Mouse (Mus musculus): ENCODE results near the gene Akap7. TPM values are rescaled to one million over a fixed set of nuclear protein-coding genes. Genes with fewer than 3 reads are reported as not detected.

The Akap7 gene
- total and polyA plus RNA-seq, 2 experiments from 2014 or later, result 32.4 to 47.6 TPM

- ATAC-seq (ENCODE audit: insufficient read depth, low read depth), result no peak
These were observed 146.0 kb downstream of the Akap7 start for GRCm38 (mm10) chr10:25161701-25162100.

GRCm38 (mm10) chr10:25158651-25159050, 149.0 kb downstream of the Akap7 start:
- H3K27me3 ChIP-seq (ENCODE audit: control insufficient read depth, insufficient read depth, low read length), result no peaks in the 10 kb centered on the region
- H3K4me2 ChIP-seq (ENCODE audit: low read depth, low read length), result no peak overlapping the region
- DNase-seq (ENCODE audit: low spot score), result no peak
- WGBS, result 75% methylated on average over 5 of the region's 5 CpGs
- no peak overlapping the region for H3K9ac ChIP-seq (replicated peaks; ENCODE audit: low read depth, low read length)
- H3K27ac ChIP-seq (ENCODE audit: low read depth), result no peak overlapping the region
- H3K4me1 ChIP-seq (ENCODE audit: control insufficient read depth, insufficient read depth), result no peaks in the 10 kb centered on the region
- ATAC-seq (ENCODE audit: insufficient read depth, low read depth), result no peak
- TF ChIP-seq CTCF (IDR thresholded peaks at IDR 0.05; ENCODE audit: low read depth) (no peak), EP300 (IDR thresholded peaks at IDR 0.05; ENCODE audit: low read depth) (no peak)
- no peaks in the 10 kb centered on the region for H3K36me3 ChIP-seq (replicated peaks; ENCODE audit: control insufficient read depth, insufficient read depth, low read length)
- H3K4me3 ChIP-seq (ENCODE audit: low read depth, low read length), result no peak overlapping the region
- no peaks in the 10 kb centered on the region for H3K9me3 ChIP-seq (replicated peaks; ENCODE audit: control insufficient read depth, low read length)

More at GRCm38 (mm10) chr10:25161701-25162100, 146.0 kb downstream of the Akap7 start:
- H3K4me3 ChIP-seq (ENCODE audit: low read depth, low read length), result no peak overlapping the region
- no peaks in the 10 kb centered on the region for H3K36me3 ChIP-seq (replicated peaks; ENCODE audit: control insufficient read depth, insufficient read depth, low read length)
- no peaks in the 10 kb centered on the region for H3K4me1 ChIP-seq (ENCODE audit: control insufficient read depth, insufficient read depth)
- H3K9me3 ChIP-seq (replicated peaks; ENCODE audit: control insufficient read depth, low read length), result no peaks in the 10 kb centered on the region
- TF ChIP-seq CTCF (IDR thresholded peaks at IDR 0.05; ENCODE audit: low read depth) (no peak), EP300 (IDR thresholded peaks at IDR 0.05; ENCODE audit: low read depth) (no peak)
- no peak for DNase-seq (ENCODE audit: low spot score)
- H3K4me2 ChIP-seq (ENCODE audit: low read depth, low read length), result no peak overlapping the region
- no peak overlapping the region for H3K27ac ChIP-seq (ENCODE audit: low read depth)
- no peak overlapping the region for H3K9ac ChIP-seq (replicated peaks; ENCODE audit: low read depth, low read length)
- H3K27me3 ChIP-seq (ENCODE audit: control insufficient read depth, insufficient read depth, low read length), result no peaks in the 10 kb centered on the region
- WGBS, result 38% methylated on average over 2 of the region's 2 CpGs

DNA sequence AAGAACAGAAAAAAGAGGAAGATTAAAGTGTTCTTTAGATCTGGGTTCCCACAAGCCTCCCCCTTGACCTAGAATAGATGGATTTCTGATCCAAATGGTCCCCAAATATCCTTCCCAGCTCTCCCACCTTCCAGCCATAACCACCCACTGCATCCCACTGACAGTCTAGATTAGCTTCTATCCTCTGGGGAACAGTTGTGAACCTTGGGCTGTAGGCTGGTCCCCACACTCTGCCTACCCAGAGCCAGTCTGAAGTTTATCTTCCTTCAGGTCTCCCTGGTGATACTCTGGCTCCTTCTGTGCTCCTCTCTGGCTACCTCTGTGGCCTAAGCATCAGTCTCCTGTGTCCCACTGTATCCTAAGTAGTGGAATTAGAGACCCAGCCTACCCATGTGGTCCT, 150.3 kb downstream of the Akap7 start:
- Histone ChIP-seq H3K4me3 (ENCODE audit: low read depth, low read length) (no peak overlapping the region), H3K4me1 (ENCODE audit: control insufficient read depth, insufficient read depth) (no peaks in the 10 kb centered on the region), H3K4me2 (ENCODE audit: low read depth, low read length) (no peak overlapping the region), H3K27me3 (ENCODE audit: control insufficient read depth, insufficient read depth, low read length) (no peaks in the 10 kb centered on the region), H3K27ac (ENCODE audit: low read depth) (no peak overlapping the region), H3K36me3 (replicated peaks; ENCODE audit: control insufficient read depth, insufficient read depth, low read length) (no peaks in the 10 kb centered on the region), H3K9ac (replicated peaks; ENCODE audit: low read depth, low read length) (no peak overlapping the region), H3K9me3 (replicated peaks; ENCODE audit: control insufficient read depth, low read length) (no peaks in the 10 kb centered on the region)
- no peak for ATAC-seq (ENCODE audit: insufficient read depth, low read depth)
- TF ChIP-seq EP300 (IDR thresholded peaks at IDR 0.05; ENCODE audit: low read depth) (no peak), CTCF (IDR thresholded peaks at IDR 0.05; ENCODE audit: low read depth) (no peak)
- no peak for DNase-seq (ENCODE audit: low spot score)

GRCm38 (mm10) chr10:25154225-25154624, 153.4 kb downstream of the Akap7 start:
- Histone ChIP-seq H3K4me3 (ENCODE audit: low read depth, low read length) (no peak overlapping the region), H3K9me3 (replicated peaks; ENCODE audit: control insufficient read depth, low read length) (no peaks in the 10 kb centered on the region), H3K9ac (replicated peaks; ENCODE audit: low read depth, low read length) (no peak overlapping the region), H3K36me3 (replicated peaks; ENCODE audit: control insufficient read depth, insufficient read depth, low read length) (no peaks in the 10 kb centered on the region), H3K4me1 (ENCODE audit: control insufficient read depth, insufficient read depth) (no peaks in the 10 kb centered on the region), H3K4me2 (ENCODE audit: low read depth, low read length) (no peak overlapping the region), H3K27me3 (ENCODE audit: control insufficient read depth, insufficient read depth, low read length) (no peaks in the 10 kb centered on the region), H3K27ac (ENCODE audit: low read depth) (no peak overlapping the region)
- TF ChIP-seq EP300 (IDR thresholded peaks at IDR 0.05; ENCODE audit: low read depth) (no peak), CTCF (IDR thresholded peaks at IDR 0.05; ENCODE audit: low read depth) (no peak)
- 84% methylated on average over 6 of the region's 6 CpGs for WGBS
- DNase-seq (ENCODE audit: low spot score) (no peak), ATAC-seq (ENCODE audit: insufficient read depth, low read depth) (no peak)

DNA sequence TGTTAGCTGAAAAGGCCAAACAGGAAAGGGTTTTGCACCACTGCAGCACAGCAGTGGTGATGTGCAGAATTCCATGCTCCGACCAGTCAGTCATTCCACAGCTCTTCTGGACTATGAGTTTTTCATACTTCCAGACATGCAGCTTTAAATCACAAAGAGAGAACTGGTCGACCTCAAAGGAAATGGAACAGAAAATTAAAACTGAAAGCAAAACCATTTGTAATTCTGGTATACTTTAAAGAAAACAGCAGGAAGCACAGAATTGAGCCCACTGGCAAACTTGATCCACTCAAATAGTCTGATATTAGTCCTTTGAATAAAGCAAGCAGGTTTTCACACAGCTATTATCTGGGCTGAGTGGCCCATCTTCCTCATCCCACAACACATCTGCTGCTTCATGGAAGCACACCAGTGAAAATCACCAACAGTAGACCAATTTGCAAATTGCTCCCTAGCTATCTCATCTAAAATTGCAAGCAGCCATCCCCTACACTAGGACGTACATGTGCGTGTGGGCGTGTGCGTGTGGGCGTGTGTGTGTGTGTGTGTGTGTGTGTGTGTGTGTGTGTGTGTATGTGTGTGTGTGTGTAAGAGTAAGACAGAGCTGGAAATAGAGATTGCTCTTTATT, 156.4 kb downstream of the Akap7 start:
- no peak for TF ChIP-seq EP300 (IDR thresholded peaks at IDR 0.05; ENCODE audit: low read depth)
- no peak for TF ChIP-seq CTCF (IDR thresholded peaks at IDR 0.05; ENCODE audit: low read depth)
- H3K27ac ChIP-seq (ENCODE audit: low read depth), result no peak overlapping the region
- no peak overlapping the region for H3K4me3 ChIP-seq (ENCODE audit: low read depth, low read length)
- no peak for ATAC-seq (ENCODE audit: insufficient read depth, low read depth)
- DNase-seq (ENCODE audit: low spot score), result no peak
- H3K4me1 ChIP-seq (ENCODE audit: control insufficient read depth, insufficient read depth), result no peaks in the 10 kb centered on the region
- WGBS, result 88% methylated on average over 7 of the region's 7 CpGs
- no peak overlapping the region for H3K4me2 ChIP-seq (ENCODE audit: low read depth, low read length)
- H3K9ac ChIP-seq (replicated peaks; ENCODE audit: low read depth, low read length), result no peak overlapping the region
- no peaks in the 10 kb centered on the region for H3K27me3 ChIP-seq (ENCODE audit: control insufficient read depth, insufficient read depth, low read length)
- H3K9me3 ChIP-seq (replicated peaks; ENCODE audit: control insufficient read depth, low read length), result no peaks in the 10 kb centered on the region
- no peaks in the 10 kb centered on the region for H3K36me3 ChIP-seq (replicated peaks; ENCODE audit: control insufficient read depth, insufficient read depth, low read length)

DNA sequence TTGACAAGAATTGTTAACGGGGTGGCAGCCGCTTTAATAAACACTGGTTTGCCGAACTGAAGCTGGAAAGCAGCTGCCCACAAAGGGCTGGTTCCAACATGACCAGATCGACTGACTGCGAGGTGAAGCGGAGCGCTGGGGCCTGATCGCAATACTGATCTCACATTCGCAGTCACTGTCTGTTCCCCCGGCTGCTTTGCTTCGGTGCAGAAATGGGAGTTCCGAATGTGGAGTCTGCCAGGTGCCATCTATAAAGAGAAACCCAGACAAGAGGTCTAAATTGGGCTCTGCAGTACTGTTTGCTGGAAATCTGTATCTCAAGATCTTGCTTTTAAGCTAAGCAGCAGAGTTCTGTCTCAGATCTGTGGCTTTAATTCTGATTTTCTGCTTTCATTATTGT, 161.8 kb downstream of the Akap7 start:
- Histone ChIP-seq H3K27me3 (ENCODE audit: control insufficient read depth, insufficient read depth, low read length) (no peaks in the 10 kb centered on the region), H3K4me1 (ENCODE audit: control insufficient read depth, insufficient read depth) (peaks cover 15% of the 10 kb centered on the region; the same call in 1 of the 2 replicates), H3K4me3 (ENCODE audit: low read depth, low read length) (peak overlapping the region; percentile 24; the same call in 1 of the 2 replicates), H3K9ac (replicated peaks; ENCODE audit: low read depth, low read length) (no peak overlapping the region), H3K9me3 (replicated peaks; ENCODE audit: control insufficient read depth, low read length) (no peaks in the 10 kb centered on the region), H3K36me3 (replicated peaks; ENCODE audit: control insufficient read depth, insufficient read depth, low read length) (no peaks in the 10 kb centered on the region), H3K4me2 (ENCODE audit: low read depth, low read length) (peak overlapping the region; percentile 44), H3K27ac (ENCODE audit: low read depth) (no peak overlapping the region)
- ATAC-seq (ENCODE audit: insufficient read depth, low read depth) (no peak), DNase-seq (ENCODE audit: low spot score) (no peak)
- WGBS, result 65% methylated on average over 12 of the region's 12 CpGs
- TF ChIP-seq CTCF (IDR thresholded peaks at IDR 0.05; ENCODE audit: low read depth) (no peak), EP300 (IDR thresholded peaks at IDR 0.05; ENCODE audit: low read depth) (no peak)

Data from heart, postnatal 0 days (tissue).